Mouse (Mus musculus) naive thymus-derived CD4-positive, alpha-beta T cell, adult 5 months (primary cell): ENCODE results near the gene Slc25a51. TPM values are rescaled to one million over a fixed set of nuclear protein-coding genes. Genes with fewer than 3 reads are reported as not detected.

Source experiments
- polyA plus RNA-seq: library from polyadenylated mRNA; unstranded; fragments of 100-300 nt; shearing (Covaris generic); gene quantifications from one replicate; pipeline ENCODE4 v1.2.1, GENCODE M21; 2017

Slc25a51 gene
- polyA plus RNA-seq = 40.1 TPM

DNA sequence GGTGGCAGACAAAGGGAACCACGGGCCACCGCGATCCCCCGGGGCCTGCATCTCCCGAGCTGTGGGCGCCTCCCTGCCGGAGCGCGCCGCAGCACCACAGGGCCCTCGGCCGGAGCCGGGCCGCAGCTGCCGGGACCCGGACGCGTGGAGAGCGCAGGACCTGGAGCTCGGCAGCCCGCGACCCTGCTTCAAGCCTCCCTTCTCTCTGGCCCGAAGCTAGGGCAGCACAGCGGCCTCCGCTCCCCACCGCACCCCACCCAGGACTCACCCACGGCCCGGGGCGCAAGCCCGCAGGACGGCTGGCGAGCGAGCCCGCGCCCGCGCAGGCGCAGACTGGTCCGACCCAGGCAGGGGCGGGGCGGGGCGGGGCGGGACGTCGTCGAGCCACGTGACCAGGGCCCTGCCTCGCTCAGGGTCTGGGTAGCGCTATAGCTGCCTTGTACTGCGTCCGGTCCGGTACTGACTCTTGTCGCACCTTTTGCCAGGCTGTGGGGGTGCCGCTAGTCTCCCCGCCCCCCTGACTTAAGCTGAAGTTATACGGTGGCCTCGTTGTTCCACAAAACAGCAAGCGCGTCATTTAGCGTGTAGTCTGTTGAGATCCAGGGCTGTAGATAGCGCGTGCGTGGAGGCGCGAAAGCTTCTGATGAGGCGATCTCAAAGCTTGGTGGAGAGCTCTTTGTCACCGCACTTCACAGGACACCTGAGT is at the start of gene Slc25a51:
Gene Slc25a51, minus strand, starts transcription at position 340 of the 706 bp plus-strand sequence.

Other genes with a start within 250 kb of the Slc25a51 start
- gene Frmpd1, start 223.9 kb downstream of the Slc25a51 start, polyA plus RNA-seq = not detected
- 13.4 TPM for gene Trmt10b, start 111.6 kb downstream of the Slc25a51 start, polyA plus RNA-seq
- gene Dcaf10, start 66.7 kb downstream of the Slc25a51 start, polyA plus RNA-seq = 29.3 TPM
- 90.1 TPM for gene Exosc3, start 66.0 kb downstream of the Slc25a51 start, polyA plus RNA-seq
- gene Shb, start 123.7 kb upstream of the Slc25a51 start, polyA plus RNA-seq = 2.7 TPM